Mouse (Mus musculus) bone marrow macrophage, adult 2 months (primary cell): ENCODE data around the gene Ust.

Experiments
- CTCF ChIP-seq: IDR thresholded peaks from 2 replicates; pipeline ENCODE4 v1.5.1; 2012; ENCODE audit warnings: low read depth, mild to moderate bottlenecking, low read length, moderate library complexity
- POLR2A ChIP-seq: IDR thresholded peaks from 2 replicates; pipeline ENCODE4 v1.6.1; 2012; ENCODE audit warnings: mild to moderate bottlenecking, low read depth, low read length, borderline replicate concordance

GRCm38 (mm10) chr10:8184711-8185110 is 333.9 kb downstream of the Ust start:
- TF ChIP-seq CTCF (no peak), POLR2A (no peak)
